ENCODE assay signal across 9 mouse cellular contexts in the genomic region with DNA sequence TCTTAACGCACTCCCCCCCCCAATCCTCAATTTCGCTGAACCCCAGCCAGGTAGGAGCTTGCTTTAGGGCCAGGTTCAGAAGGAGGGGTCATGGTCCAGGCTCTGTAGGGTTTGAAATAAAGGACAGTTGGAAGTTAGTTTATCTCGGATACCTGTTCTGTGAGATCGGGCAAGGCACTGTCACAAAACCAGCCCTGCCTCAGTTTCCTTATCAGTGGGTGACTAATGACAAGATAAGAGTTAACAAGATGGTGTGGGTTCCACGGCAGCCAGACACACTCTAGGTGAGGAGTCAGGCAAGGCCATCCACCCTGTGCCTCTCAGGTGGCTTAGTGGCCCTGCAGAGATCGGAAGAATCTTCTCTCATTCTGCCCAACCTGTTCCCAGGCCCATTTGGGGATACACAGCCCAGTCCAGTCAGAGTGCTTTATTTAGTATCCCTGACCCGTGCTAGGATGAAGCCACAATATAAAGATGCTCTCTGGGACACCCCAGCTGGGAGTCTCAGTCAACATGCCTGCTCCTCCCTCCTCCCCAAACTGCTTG. TPM values are rescaled to one million over a fixed set of nuclear protein-coding genes. Genes with fewer than 3 reads are reported as not detected.
DNase-seq lines count a peak whose midpoint lies in the region; ATAC-seq and TF ChIP-seq lines count a peak whose summit lies in the region.
"Had no signal": no experiment of that assay in that cellular context is flagged by ENCODE, and none has a peak within 500 bp of the region (broad histone marks: within the 10 kb centered on the region; RNA-seq: fewer than 3 reads in every experiment).

No protein-coding gene starts in this region.

- H3K27me3 ChIP-seq in megakaryocyte, embryonic 14.5 days (replicated peaks): peaks cover 43% of the 10 kb centered on the region
- no peaks in the 10 kb centered on the region for H3K27me3 ChIP-seq in forebrain, postnatal 0 days (ENCODE audit: insufficient read depth, low read length)
- no peaks in the 10 kb centered on the region for H3K27me3 ChIP-seq in stomach, embryonic 15.5 days (replicated peaks)

- ATAC-seq in megakaryocyte, adult 5-6 weeks (ENCODE audit: poor library complexity, severe bottlenecking): no peak
- no peak for ATAC-seq in forebrain, postnatal 0 days
- ATAC-seq in stomach, embryonic 15.5 days (ENCODE audit: insufficient read depth, low FRiP score, low read depth): no peak

- TF ChIP-seq CTCF in forebrain, postnatal 0 days (IDR thresholded peaks at IDR 0.05; ENCODE audit: low read depth): no peak

- peaks cover 11% of the 10 kb centered on the region for H3K9me3 ChIP-seq in megakaryocyte, embryonic 14.5 days
- H3K9me3 ChIP-seq in forebrain, postnatal 0 days (ENCODE audit: low read length): no peaks in the 10 kb centered on the region
- H3K9me3 ChIP-seq in stomach, embryonic 15.5 days: no peaks in the 10 kb centered on the region

- DNase-seq in forebrain, postnatal 0 days: no peak
- peak; percentile 55 for DNase-seq in liver
- no peak for DNase-seq in cerebellum, adult 8-10 months
- no peak for DNase-seq in right cerebral cortex, postnatal 4 days
- no peak for DNase-seq in kidney, adult 9 months
- DNase-seq: right cerebral cortex, postnatal 14 days had no signal

- peak overlapping the region; percentile 90 for H3K4me2 ChIP-seq in forebrain, postnatal 0 days (ENCODE audit: low read depth)
- peak overlapping the region; percentile 97 for H3K4me2 ChIP-seq in stomach, embryonic 15.5 days

- H3K36me3 ChIP-seq in megakaryocyte, embryonic 14.5 days (replicated peaks; ENCODE audit: low read length): no peaks in the 10 kb centered on the region
- H3K36me3 ChIP-seq in forebrain, postnatal 0 days (ENCODE audit: insufficient read depth): no peaks in the 10 kb centered on the region
- no peaks in the 10 kb centered on the region for H3K36me3 ChIP-seq in stomach, embryonic 15.5 days

- peak overlapping the region; percentile 93 for H3K9ac ChIP-seq in forebrain, postnatal 0 days
- no peak overlapping the region for H3K9ac ChIP-seq in stomach, embryonic 15.5 days

- peak overlapping the region; percentile 98 for H3K4me3 ChIP-seq in megakaryocyte, embryonic 14.5 days (replicated peaks)
- H3K4me3 ChIP-seq in forebrain, postnatal 0 days (ENCODE audit: low read depth, low read length): peak overlapping the region; percentile 72
- peak overlapping the region; percentile 76; the same call in 1 of the 2 replicates for H3K4me3 ChIP-seq in stomach, embryonic 15.5 days (replicated peaks)

- WGBS in forebrain, postnatal 0 days: 65% methylated on average over 7 of the region's 7 CpGs
- 73% methylated on average over 7 of the region's 7 CpGs for WGBS in stomach, embryonic 15.5 days

- H3K27ac ChIP-seq in forebrain, postnatal 0 days (ENCODE audit: low read depth, low read length): 0 out of 2 replicates have a peak overlapping the region, but pooled peaks have one; percentile 95
- H3K27ac ChIP-seq in stomach, embryonic 15.5 days: no peak overlapping the region

- H3K4me1 ChIP-seq in megakaryocyte, embryonic 14.5 days: peaks cover 93% of the 10 kb centered on the region
- H3K4me1 ChIP-seq in forebrain, postnatal 0 days (ENCODE audit: insufficient read depth): peaks cover 36% of the 10 kb centered on the region
- H3K4me1 ChIP-seq in stomach, embryonic 15.5 days: peaks cover 46% of the 10 kb centered on the region

RNA-seq across cellular contexts. Expression of gene Gramd4, which starts 2.4 kb away (rescaled TPM):
- polyA plus RNA-seq in megakaryocyte, embryonic 14.5 days (2012; ENCODE audit: insufficient read depth, low replicate concordance): 2.2 and 5.0 TPM in 2 replicates
- total RNA-seq in megakaryocyte, adult 5-6 weeks (2015): 11.5 and 13.1 TPM in 2 replicates
- total RNA-seq in megakaryocyte, adult 5-6 weeks (2017): 36.8 and 46.0 TPM in 2 replicates
- 54.5 and 57.0 TPM in 2 replicates for total RNA-seq in forebrain, postnatal 0 days (2014; rRNA removed)
- 24.8 and 28.8 TPM in 2 replicates for polyA plus RNA-seq in forebrain, postnatal 0 days (2015; fragmentation: Nextera tagmentation; extraction: Ambion mirVana)
- 13.8 and 15.2 TPM in 2 replicates for polyA plus RNA-seq in stomach, embryonic 15.5 days (2015; fragmentation: Nextera tagmentation; extraction: Ambion mirVana)

RNA-seq across cellular contexts. Expression of gene Celsr1, which starts 26.3 kb away (rescaled TPM):
- polyA plus RNA-seq in megakaryocyte, embryonic 14.5 days (2012; ENCODE audit: insufficient read depth, low replicate concordance): 0.02 and 2.1 TPM in 2 replicates
- total RNA-seq in megakaryocyte, adult 5-6 weeks (2015): 1.0 and 1.2 TPM in 2 replicates
- total RNA-seq in megakaryocyte, adult 5-6 weeks (2017): 1.2 and 4.4 TPM in 2 replicates
- total RNA-seq in forebrain, postnatal 0 days (2014; rRNA removed): 6.5 and 13.0 TPM in 2 replicates
- 0.62 and 0.97 TPM in 2 replicates for polyA plus RNA-seq in forebrain, postnatal 0 days (2015; fragmentation: Nextera tagmentation; extraction: Ambion mirVana)
- polyA plus RNA-seq in stomach, embryonic 15.5 days (2015; fragmentation: Nextera tagmentation; extraction: Ambion mirVana): 3.1 and 3.2 TPM in 2 replicates
